In genomic region chr8:5857336-5857735, GRCm38 (mm10) we compare ENCODE assay signal across 5 mouse cellular contexts.
DNase-seq lines count a peak whose midpoint lies in the region; ATAC-seq and TF ChIP-seq lines count a peak whose summit lies in the region.
"Not testable (repeated sequence)": the region's sequence is repeated elsewhere in the genome, so short reads cannot be mapped to it uniquely, and the experiment has no call there.

No protein-coding gene starts in this region.

- not testable (repeated sequence) for TF ChIP-seq POLR2A in limb, embryonic 14.5 days (IDR thresholded peaks at IDR 0.05; ENCODE audit: borderline replicate concordance, extremely low read depth, insufficient read depth, insufficient read length); myocyte (IDR thresholded peaks at IDR 0.05; ENCODE audit: insufficient read length, low read depth)

- H3K9ac ChIP-seq in limb, embryonic 14.5 days (ENCODE audit: low read depth, low read length, severe bottlenecking); neural tube, embryonic 12.5 days: not testable (repeated sequence)

- WGBS in limb, embryonic 14.5 days: 15% methylated on average over 4 of the region's 4 CpGs
- 25% methylated on average over 4 of the region's 4 CpGs for whole genome bisulfite sequencing in neural tube, embryonic 12.5 days

- H3K79me2 ChIP-seq in myocyte (ENCODE audit: control insufficient read depth, insufficient read depth): not testable (repeated sequence)

- not testable (repeated sequence) for H3K9me3 ChIP-seq in limb, embryonic 14.5 days (ENCODE audit: control insufficient read depth, low read length); neural tube, embryonic 12.5 days

- not testable (repeated sequence) for ATAC-seq in limb, embryonic 14.5 days (ENCODE audit: low FRiP score, low read depth)
- 0 out of 2 replicates have a peak, but pooled peaks have one; percentile 58 for ATAC-seq in neural tube, embryonic 12.5 days (ENCODE audit: low FRiP score, low read depth)

- not testable (repeated sequence) for H3K36me3 ChIP-seq in limb, embryonic 14.5 days (ENCODE audit: control insufficient read depth, insufficient read depth, low read length); myocyte (ENCODE audit: control insufficient read depth, insufficient read depth); neural tube, embryonic 12.5 days

- not testable (repeated sequence) for H3ac ChIP-seq in myocyte (ENCODE audit: control insufficient read depth, insufficient read length)

- H3K27ac ChIP-seq in limb, embryonic 14.5 days (replicated peaks; ENCODE audit: low read depth, low read length); neural tube, embryonic 12.5 days: not testable (repeated sequence)

- DNase-seq in embryo, embryonic 11.5 days (ENCODE audit: low read depth, low spot score): peak; percentile 3
- peak; percentile 55 for DNase-seq in heart, adult 11 months
- DNase-seq in limb, embryonic 14.5 days (ENCODE audit: low spot score): peak; percentile 2

- H3K4me1 ChIP-seq in limb, embryonic 14.5 days (ENCODE audit: control insufficient read depth, insufficient read depth, low read length); neural tube, embryonic 12.5 days: not testable (repeated sequence)

- not testable (repeated sequence) for H3K4me3 ChIP-seq in limb, embryonic 14.5 days (replicated peaks; ENCODE audit: low read length); myocyte; neural tube, embryonic 12.5 days

- H3K27me3 ChIP-seq in limb, embryonic 14.5 days (ENCODE audit: control insufficient read depth, insufficient read depth, low read length); myocyte (ENCODE audit: control insufficient read depth, insufficient read depth, insufficient read length); neural tube, embryonic 12.5 days (replicated peaks): not testable (repeated sequence)

- not testable (repeated sequence) for H3K4me2 ChIP-seq in limb, embryonic 14.5 days (replicated peaks; ENCODE audit: low read depth, low read length, severe bottlenecking); neural tube, embryonic 12.5 days (replicated peaks)
- peak overlapping the region; percentile 1 for H3K4me2 ChIP-seq in myocyte (ENCODE audit: low read depth)

Comparison
In these comparisons a context has a peak if more than half of its experiments do, and no peak if none do; other contexts are left out.
1. DNase-seq: peak in every context shown above with its lines; median percentile 55 in heart, adult 11 months; 3 in embryo, embryonic 11.5 days; 2 in limb, embryonic 14.5 days.